Mouse (Mus musculus): Measurements from ENCODE around the gene Slc38a11. TPM values are rescaled to one million over a fixed set of nuclear protein-coding genes. Genes with fewer than 3 reads are reported as not detected.

Gene Slc38a11
- not detected in 2 replicates for polyA plus RNA-seq (2014; fragmentation: Nextera tagmentation; extraction: Ambion mirVana)

- no peak within 1 kb of the TSS for H3K9ac ChIP-seq (replicated peaks; ENCODE audit: low read depth, low read length)
- H3K27me3 ChIP-seq (ENCODE audit: control insufficient read depth, insufficient read depth, low read length): no peaks in the 10 kb centered on the region
- H3K27ac ChIP-seq (ENCODE audit: low read length): no peak within 1 kb of the TSS
- no peaks in the 10 kb centered on the region for H3K9me3 ChIP-seq (ENCODE audit: control insufficient read depth, low read depth, low read length)
- ATAC-seq (ENCODE audit: insufficient number of reproducible peaks, insufficient read depth, low FRiP score, low read depth): no peak
- H3K4me3 ChIP-seq (ENCODE audit: low read depth, low read length): no peak within 1 kb of the TSS
- no peaks in the 10 kb centered on the region for H3K4me1 ChIP-seq (ENCODE audit: control insufficient read depth, insufficient read depth, low read length)
- no peaks in the 10 kb centered on the region for H3K36me3 ChIP-seq (ENCODE audit: control insufficient read depth, insufficient read depth, low read length)
- 6% methylated on average over 18 of the region's 18 CpGs for WGBS
- peak within 1 kb of the TSS; percentile 31 for H3K4me2 ChIP-seq (replicated peaks; ENCODE audit: low read depth, low read length)
These were observed at the start of gene Slc38a11 for GRCm38 (mm10) chr2:65363828-65364497. TSS of gene Slc38a11 (minus strand) at chr2:65364034.

GRCm38 (mm10) chr2:65407110-65407509, 43.3 kb upstream of the Slc38a11 start:
- Histone ChIP-seq H3K4me1 (ENCODE audit: control insufficient read depth, insufficient read depth, low read length) (no peaks in the 10 kb centered on the region), H3K4me2 (replicated peaks; ENCODE audit: low read depth, low read length) (no peak overlapping the region), H3K4me3 (ENCODE audit: low read depth, low read length) (no peak overlapping the region), H3K9me3 (ENCODE audit: control insufficient read depth, low read depth, low read length) (no peaks in the 10 kb centered on the region), H3K27ac (ENCODE audit: low read length) (no peak overlapping the region), H3K9ac (replicated peaks; ENCODE audit: low read depth, low read length) (no peak overlapping the region), H3K27me3 (ENCODE audit: control insufficient read depth, insufficient read depth, low read length) (no peaks in the 10 kb centered on the region), H3K36me3 (ENCODE audit: control insufficient read depth, insufficient read depth, low read length) (no peaks in the 10 kb centered on the region)
- 58% methylated on average over 2 of the region's 2 CpGs for WGBS
- no peak for ATAC-seq (ENCODE audit: insufficient number of reproducible peaks, insufficient read depth, low FRiP score, low read depth)

DNA sequence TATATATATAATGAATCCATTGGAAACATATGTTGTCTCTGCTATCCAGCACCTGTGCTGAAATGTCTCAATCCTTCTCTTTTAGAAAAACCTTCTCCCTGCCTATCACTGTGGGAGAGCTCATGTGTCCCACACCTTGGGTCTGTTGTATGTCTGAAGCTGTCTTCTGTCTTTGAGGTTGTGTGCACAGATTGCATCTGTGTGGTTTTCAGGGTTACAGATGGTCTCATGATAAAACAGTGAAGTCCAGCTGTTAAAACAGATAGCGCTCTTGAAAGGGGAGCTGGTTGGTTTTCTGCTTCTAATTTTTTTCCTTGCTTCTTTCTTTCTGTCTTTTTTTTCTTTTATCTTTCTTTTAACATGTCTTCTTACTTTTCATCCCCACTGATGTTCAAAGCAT, 41.6 kb upstream of the Slc38a11 start:
- no peak overlapping the region for H3K27ac ChIP-seq (ENCODE audit: low read length)
- no peak for ATAC-seq (ENCODE audit: insufficient number of reproducible peaks, insufficient read depth, low FRiP score, low read depth)
- no peak overlapping the region for H3K9ac ChIP-seq (replicated peaks; ENCODE audit: low read depth, low read length)
- H3K9me3 ChIP-seq (ENCODE audit: control insufficient read depth, low read depth, low read length): no peaks in the 10 kb centered on the region
- H3K27me3 ChIP-seq (ENCODE audit: control insufficient read depth, insufficient read depth, low read length): no peaks in the 10 kb centered on the region
- WGBS: 96% methylated on average over 1 of the region's 1 CpGs
- H3K36me3 ChIP-seq (ENCODE audit: control insufficient read depth, insufficient read depth, low read length): no peaks in the 10 kb centered on the region
- H3K4me1 ChIP-seq (ENCODE audit: control insufficient read depth, insufficient read depth, low read length): no peaks in the 10 kb centered on the region
- no peak overlapping the region for H3K4me2 ChIP-seq (replicated peaks; ENCODE audit: low read depth, low read length)
- H3K4me3 ChIP-seq (ENCODE audit: low read depth, low read length): no peak overlapping the region

DNA sequence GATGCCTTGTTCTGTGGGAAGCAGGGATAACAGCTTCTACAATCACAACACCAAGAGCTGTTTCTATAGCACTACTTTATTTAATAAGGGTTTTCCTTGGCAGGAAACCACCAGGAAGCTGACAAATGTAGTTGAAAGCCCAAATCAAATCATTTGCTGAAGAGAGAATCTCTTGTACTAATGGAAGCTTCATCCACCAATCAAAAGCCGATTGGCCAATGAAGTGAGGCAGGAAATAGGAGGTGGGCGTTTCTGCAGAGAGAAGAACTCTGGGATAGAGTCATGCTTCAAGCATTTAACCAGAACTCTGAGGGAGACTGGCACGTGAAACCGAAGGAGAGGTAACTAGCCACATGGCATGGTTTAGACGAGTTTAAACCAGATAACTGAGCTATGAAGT, 38.2 kb upstream of the Slc38a11 start:
- 73% methylated on average over 5 of the region's 5 CpGs for WGBS
- Histone ChIP-seq H3K27me3 (ENCODE audit: control insufficient read depth, insufficient read depth, low read length) (no peaks in the 10 kb centered on the region), H3K9ac (replicated peaks; ENCODE audit: low read depth, low read length) (no peak overlapping the region), H3K36me3 (ENCODE audit: control insufficient read depth, insufficient read depth, low read length) (no peaks in the 10 kb centered on the region), H3K4me1 (ENCODE audit: control insufficient read depth, insufficient read depth, low read length) (no peaks in the 10 kb centered on the region), H3K4me2 (replicated peaks; ENCODE audit: low read depth, low read length) (no peak overlapping the region), H3K4me3 (ENCODE audit: low read depth, low read length) (no peak overlapping the region), H3K9me3 (ENCODE audit: control insufficient read depth, low read depth, low read length) (no peaks in the 10 kb centered on the region), H3K27ac (ENCODE audit: low read length) (no peak overlapping the region)
- no peak for ATAC-seq (ENCODE audit: insufficient number of reproducible peaks, insufficient read depth, low FRiP score, low read depth)

GRCm38 (mm10) chr2:65399938-65400337, 36.1 kb upstream of the Slc38a11 start:
- WGBS: 70% methylated on average over 5 of the region's 5 CpGs
- no peak for ATAC-seq (ENCODE audit: insufficient number of reproducible peaks, insufficient read depth, low FRiP score, low read depth)
- H3K4me2 ChIP-seq (replicated peaks; ENCODE audit: low read depth, low read length): no peak overlapping the region

DNA sequence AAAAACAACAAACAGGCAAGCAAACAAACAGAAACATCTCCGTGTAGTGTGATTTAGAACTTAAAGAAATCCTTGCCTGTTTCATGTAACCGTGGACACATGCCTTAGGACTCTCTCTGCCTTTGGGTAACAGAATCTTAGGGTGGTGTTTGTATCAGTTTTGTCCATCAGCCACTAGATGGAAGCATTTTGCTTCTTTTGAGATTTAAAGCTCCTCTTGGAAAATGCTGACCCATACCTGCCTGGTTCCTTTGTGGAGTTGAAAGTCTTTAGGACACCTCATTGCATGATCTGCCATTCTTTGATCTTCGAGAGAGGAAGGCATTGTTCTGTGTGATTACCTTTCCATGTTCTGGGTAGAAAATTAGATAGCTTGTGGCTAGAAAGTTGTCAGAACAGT, 32.3 kb upstream of the Slc38a11 start:
- Histone ChIP-seq H3K4me2 (replicated peaks; ENCODE audit: low read depth, low read length) (no peak overlapping the region), H3K9ac (replicated peaks; ENCODE audit: low read depth, low read length) (no peak overlapping the region), H3K27me3 (ENCODE audit: control insufficient read depth, insufficient read depth, low read length) (no peaks in the 10 kb centered on the region), H3K4me1 (ENCODE audit: control insufficient read depth, insufficient read depth, low read length) (no peaks in the 10 kb centered on the region), H3K4me3 (ENCODE audit: low read depth, low read length) (no peak overlapping the region), H3K27ac (ENCODE audit: low read length) (no peak overlapping the region), H3K9me3 (ENCODE audit: control insufficient read depth, low read depth, low read length) (no peaks in the 10 kb centered on the region), H3K36me3 (ENCODE audit: control insufficient read depth, insufficient read depth, low read length) (no peaks in the 10 kb centered on the region)
- ATAC-seq (ENCODE audit: insufficient number of reproducible peaks, insufficient read depth, low FRiP score, low read depth): no peak
- 19% methylated on average over 3 of the region's 3 CpGs for WGBS

More at GRCm38 (mm10) chr2:65399938-65400337, 36.1 kb upstream of the Slc38a11 start:
- Histone ChIP-seq H3K4me3 (ENCODE audit: low read depth, low read length) (no peak overlapping the region), H3K4me1 (ENCODE audit: control insufficient read depth, insufficient read depth, low read length) (no peaks in the 10 kb centered on the region), H3K27me3 (ENCODE audit: control insufficient read depth, insufficient read depth, low read length) (no peaks in the 10 kb centered on the region), H3K9ac (replicated peaks; ENCODE audit: low read depth, low read length) (no peak overlapping the region), H3K9me3 (ENCODE audit: control insufficient read depth, low read depth, low read length) (no peaks in the 10 kb centered on the region), H3K36me3 (ENCODE audit: control insufficient read depth, insufficient read depth, low read length) (no peaks in the 10 kb centered on the region), H3K27ac (ENCODE audit: low read length) (no peak overlapping the region)

DNA sequence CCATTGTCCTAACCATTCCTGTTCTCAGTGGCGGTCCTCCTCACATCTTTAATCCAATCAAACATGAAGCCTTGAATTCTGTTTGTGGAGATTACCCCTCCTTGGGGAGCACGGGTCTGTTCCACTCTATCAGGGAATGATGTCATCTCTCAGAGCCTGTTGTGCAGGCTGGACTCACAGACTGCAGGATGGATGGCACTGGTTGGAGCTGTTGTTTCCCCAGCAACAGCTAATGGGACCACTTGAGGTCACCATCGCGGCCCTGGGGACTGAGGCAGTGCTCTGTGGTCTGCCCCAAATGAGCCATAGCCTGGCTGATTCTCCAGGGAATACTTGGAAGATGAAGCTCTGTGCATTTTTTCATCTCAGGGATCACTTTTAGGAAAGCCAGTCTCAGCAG, 29.2 kb upstream of the Slc38a11 start:
- no peak overlapping the region for H3K4me3 ChIP-seq (ENCODE audit: low read depth, low read length)
- no peaks in the 10 kb centered on the region for H3K4me1 ChIP-seq (ENCODE audit: control insufficient read depth, insufficient read depth, low read length)
- no peaks in the 10 kb centered on the region for H3K36me3 ChIP-seq (ENCODE audit: control insufficient read depth, insufficient read depth, low read length)
- H3K27me3 ChIP-seq (ENCODE audit: control insufficient read depth, insufficient read depth, low read length): no peaks in the 10 kb centered on the region
- no peak overlapping the region for H3K9ac ChIP-seq (replicated peaks; ENCODE audit: low read depth, low read length)
- no peak overlapping the region for H3K4me2 ChIP-seq (replicated peaks; ENCODE audit: low read depth, low read length)
- ATAC-seq (ENCODE audit: insufficient number of reproducible peaks, insufficient read depth, low FRiP score, low read depth): no peak
- WGBS: 58% methylated on average over 4 of the region's 4 CpGs
- no peaks in the 10 kb centered on the region for H3K9me3 ChIP-seq (ENCODE audit: control insufficient read depth, low read depth, low read length)
- H3K27ac ChIP-seq (ENCODE audit: low read length): no peak overlapping the region

DNA sequence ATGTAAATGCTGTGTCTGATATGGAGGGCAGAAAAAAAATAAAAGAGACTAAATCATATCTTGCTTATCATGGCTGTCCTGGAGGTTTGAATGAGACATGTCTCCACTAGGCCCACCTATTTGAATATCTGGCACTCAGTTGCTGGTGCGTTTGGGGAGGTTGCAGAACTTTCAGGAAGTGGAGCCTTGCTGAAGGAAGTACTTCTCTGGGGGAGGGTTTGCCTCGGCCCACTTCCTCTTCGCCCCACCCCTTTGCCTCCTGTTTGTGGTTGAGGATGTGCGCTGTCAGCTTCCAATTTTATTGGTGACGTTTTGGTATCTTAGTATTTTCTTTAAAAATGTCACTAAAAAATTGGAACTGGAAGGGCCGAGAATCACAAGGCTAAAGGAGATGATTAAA, 27.5 kb upstream of the Slc38a11 start:
- Histone ChIP-seq H3K27me3 (ENCODE audit: control insufficient read depth, insufficient read depth, low read length) (no peaks in the 10 kb centered on the region), H3K9me3 (ENCODE audit: control insufficient read depth, low read depth, low read length) (no peaks in the 10 kb centered on the region), H3K9ac (replicated peaks; ENCODE audit: low read depth, low read length) (no peak overlapping the region), H3K27ac (ENCODE audit: low read length) (no peak overlapping the region), H3K4me3 (ENCODE audit: low read depth, low read length) (no peak overlapping the region), H3K36me3 (ENCODE audit: control insufficient read depth, insufficient read depth, low read length) (no peaks in the 10 kb centered on the region), H3K4me1 (ENCODE audit: control insufficient read depth, insufficient read depth, low read length) (no peaks in the 10 kb centered on the region), H3K4me2 (replicated peaks; ENCODE audit: low read depth, low read length) (no peak overlapping the region)
- ATAC-seq (ENCODE audit: insufficient number of reproducible peaks, insufficient read depth, low FRiP score, low read depth): no peak
- 84% methylated on average over 6 of the region's 6 CpGs for WGBS

DNA sequence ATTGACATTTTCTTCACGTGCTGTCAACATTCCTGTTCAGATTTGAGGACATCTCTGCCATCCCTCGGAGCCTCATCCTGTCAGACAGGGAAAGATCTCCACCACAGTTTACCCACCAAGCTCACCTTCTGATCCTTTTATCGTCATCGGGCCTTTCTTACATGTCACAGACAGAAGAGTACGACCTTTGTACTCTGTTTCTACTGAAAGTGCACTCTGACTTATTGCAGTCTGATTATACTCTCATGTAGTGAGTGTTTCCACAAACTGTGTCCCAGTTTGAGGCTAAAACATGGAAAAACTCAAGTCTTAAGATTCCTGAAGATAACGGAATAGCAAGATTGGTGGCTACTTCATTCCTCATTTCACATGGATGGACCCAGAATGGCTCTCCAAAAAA, 21.0 kb upstream of the Slc38a11 start:
- H3K9me3 ChIP-seq (ENCODE audit: control insufficient read depth, low read depth, low read length): no peaks in the 10 kb centered on the region
- H3K36me3 ChIP-seq (ENCODE audit: control insufficient read depth, insufficient read depth, low read length): no peaks in the 10 kb centered on the region
- no peak overlapping the region for H3K4me3 ChIP-seq (ENCODE audit: low read depth, low read length)
- no peak overlapping the region for H3K4me2 ChIP-seq (replicated peaks; ENCODE audit: low read depth, low read length)
- H3K27ac ChIP-seq (ENCODE audit: low read length): no peak overlapping the region
- H3K9ac ChIP-seq (replicated peaks; ENCODE audit: low read depth, low read length): no peak overlapping the region
- H3K27me3 ChIP-seq (ENCODE audit: control insufficient read depth, insufficient read depth, low read length): no peaks in the 10 kb centered on the region
- no peak for ATAC-seq (ENCODE audit: insufficient number of reproducible peaks, insufficient read depth, low FRiP score, low read depth)
- no peaks in the 10 kb centered on the region for H3K4me1 ChIP-seq (ENCODE audit: control insufficient read depth, insufficient read depth, low read length)
- WGBS: 73% methylated on average over 6 of the region's 6 CpGs

Data from stomach, embryonic 14.5 days (tissue).